Mouse (Mus musculus) CH12.LX (cell line): ENCODE measurements around the gene Prkacb. TPM values are rescaled to one million over a fixed set of nuclear protein-coding genes. Genes with fewer than 3 reads are reported as not detected.

Experiments
- DNase-seq: peaks from one replicate; pipeline ENCODE4 v3.0.0-alpha.2; 2013; ENCODE audit errors: extremely low read depth
- H3K27ac ChIP-seq: 2 replicates; pipeline ENCODE4 v1.5.1; 2012; ENCODE audit warnings: low read depth, mild to moderate bottlenecking, control low read depth, moderate library complexity; ENCODE audit not compliant: insufficient read depth
- H3K27me3 ChIP-seq: replicated peaks from 2 replicates; pipeline ENCODE3; 2012; ENCODE audit warnings: inconsistent platforms
- H3K36me3 ChIP-seq, 2 experiments: replicated peaks in 1 of 2; 2 replicates each; pipeline versions ENCODE3 to v1.6.1; 2012; ENCODE audit warnings: inconsistent platforms in 1 of 2, low read length in 1 of 2, mild to moderate bottlenecking in 1 of 2, mixed read lengths in 1 of 2, moderate library complexity in 1 of 2; ENCODE audit not compliant: control insufficient read depth in 1 of 2, insufficient read depth in 1 of 2
- H3K4me1 ChIP-seq, 2 experiments: 2 replicates each; pipeline ENCODE4 v1.6.1; 2012; ENCODE audit warnings: inconsistent platforms in 1 of 2, moderate library complexity in 1 of 2; ENCODE audit not compliant: insufficient read depth in 2 of 2, control insufficient read depth in 1 of 2
- H3K4me2 ChIP-seq: 2 replicates; pipeline ENCODE4 v1.6.1; 2012; ENCODE audit warnings: low read depth, mild to moderate bottlenecking, control low read depth; ENCODE audit not compliant: poor library complexity, insufficient read depth, severe bottlenecking
- H3K4me3 ChIP-seq, 3 experiments: fragments of 150-350 bp in 1 of 3; sonication (generic) in 1 of 3; replicated peaks in 1 of 3; 2 replicates each; pipeline versions ENCODE3 to v1.5.1; 2011 to 2012; ENCODE audit warnings: low read depth in 2 of 3, low read length in 2 of 3, mild to moderate bottlenecking in 2 of 3, moderate library complexity in 2 of 3, control low read depth in 1 of 3, improper control_type of control experiment in 1 of 3, inconsistent platforms in 1 of 3, mixed read lengths in 1 of 3; ENCODE audit not compliant: poor library complexity in 1 of 3
- H3K79me2 ChIP-seq: replicated peaks from 2 replicates; pipeline ENCODE4 v1.6.1; 2012; ENCODE audit warnings: mild to moderate bottlenecking, moderate library complexity; ENCODE audit not compliant: control insufficient read depth, poor library complexity, insufficient read depth, severe bottlenecking; ENCODE audit errors: extremely low read depth
- H3K9ac ChIP-seq: 2 replicates; pipeline ENCODE4 v1.6.1; 2012; ENCODE audit warnings: low read depth, mild to moderate bottlenecking, control low read depth, moderate library complexity; ENCODE audit not compliant: insufficient read depth
- H3K9me3 ChIP-seq: replicated peaks from 2 replicates; pipeline ENCODE3; 2012; ENCODE audit warnings: low read length, inconsistent platforms, mixed read lengths
- CHD1 ChIP-seq: IDR thresholded peaks from 2 replicates; pipeline ENCODE4 v1.6.1; 2012; ENCODE audit warnings: low read depth, low read length, improper control_type of control experiment, inconsistent platforms
- CHD2 ChIP-seq: IDR thresholded peaks from 2 replicates; pipeline ENCODE4 v1.6.1; 2011; ENCODE audit warnings: low read length, improper control_type of control experiment
- E2F4 ChIP-seq: IDR thresholded peaks from 2 replicates; pipeline ENCODE4 v1.6.1; 2011; ENCODE audit warnings: low read depth, low read length, improper control_type of control experiment; ENCODE audit not compliant: insufficient replicate concordance
- EP300 ChIP-seq: IDR thresholded peaks from 2 replicates; pipeline ENCODE4 v1.6.1; 2011; ENCODE audit warnings: low read length, improper control_type of control experiment
- ETS1 ChIP-seq: conservative IDR thresholded peaks from 2 replicates; pipeline ENCODE4 v1.6.1; 2012; ENCODE audit warnings: low read depth, mild to moderate bottlenecking, inconsistent platforms, low read length, improper control_type of control experiment, moderate library complexity
- GABPA ChIP-seq: IDR thresholded peaks from 2 replicates; pipeline ENCODE4 v1.6.1; 2012; ENCODE audit warnings: low read depth, low read length, improper control_type of control experiment, inconsistent platforms; ENCODE audit not compliant: insufficient replicate concordance
- HCFC1 ChIP-seq: IDR thresholded peaks from 2 replicates; pipeline ENCODE4 v1.6.1; 2012; ENCODE audit warnings: low read depth, mild to moderate bottlenecking, inconsistent platforms, low read length, improper control_type of control experiment
- JUN ChIP-seq: IDR thresholded peaks from 2 replicates; pipeline ENCODE4 v1.6.1; 2011; ENCODE audit warnings: low read depth, mild to moderate bottlenecking, low read length, improper control_type of control experiment, moderate library complexity; ENCODE audit not compliant: insufficient read depth
- MYC ChIP-seq: IDR thresholded peaks from 2 replicates; pipeline ENCODE4 v1.6.1; 2011; ENCODE audit warnings: low read depth, mild to moderate bottlenecking, improper control_type of control experiment, low read length
- NELFE ChIP-seq: IDR thresholded peaks from 2 replicates; pipeline ENCODE4 v1.6.1; 2011; ENCODE audit warnings: low read depth, low read length, improper control_type of control experiment
- PAX5 ChIP-seq: IDR thresholded peaks from 2 replicates; pipeline ENCODE4 v1.6.1; 2012; ENCODE audit warnings: low read length, inconsistent platforms, mixed read lengths
- POLR2A ChIP-seq: IDR thresholded peaks from 2 replicates; pipeline ENCODE4 v1.6.1; 2011; ENCODE audit warnings: low read depth, mild to moderate bottlenecking, improper control_type of control experiment, low read length
- RAD21 ChIP-seq: IDR thresholded peaks from 2 replicates; pipeline ENCODE4 v1.6.1; 2011; ENCODE audit warnings: low read depth, mild to moderate bottlenecking, low read length, improper control_type of control experiment, moderate library complexity
- TBP ChIP-seq: conservative IDR thresholded peaks from 2 replicates; pipeline ENCODE4 v1.6.1; 2011; ENCODE audit warnings: low read depth, low read length, improper control_type of control experiment
- USF1 ChIP-seq: IDR thresholded peaks from 2 replicates; pipeline ENCODE4 v1.6.1; 2014; ENCODE audit warnings: low read depth, mild to moderate bottlenecking, inconsistent platforms, low read length, improper control_type of control experiment
- ZKSCAN1 ChIP-seq: IDR thresholded peaks from 2 replicates; pipeline ENCODE4 v1.6.1; 2012; ENCODE audit warnings: low read depth, inconsistent platforms, low read length, improper control_type of control experiment, borderline replicate concordance
- ZMIZ1 ChIP-seq: IDR thresholded peaks from 2 replicates; pipeline ENCODE4 v1.6.1; 2012; ENCODE audit warnings: low read depth, mild to moderate bottlenecking, inconsistent platforms, low read length, improper control_type of control experiment
- ZNF384 ChIP-seq: IDR thresholded peaks from 2 replicates; pipeline ENCODE4 v1.6.1; 2012; ENCODE audit warnings: low read depth, low read length, improper control_type of control experiment, inconsistent platforms
- dilution Hi-C: fragments of 300-500 bp; cut with MboI; formaldehyde crosslinking; loops from 2 replicates; pipeline ENCODE4 v1.14.3; 2020; ENCODE audit warnings: low sequenced_read_pairs; ENCODE audit not compliant: extremely low pct_unique_long_range_greater_than_20kb, extremely low pct_ligation_motif_present
- in situ Hi-C: fragments of 300-500 bp; cut with MboI; formaldehyde crosslinking; loops from 3 replicates; pipeline ENCODE4 v1.14.3; 2019; ENCODE audit warnings: low sequenced_read_pairs, low pct_ligation_motif_present, low pct_unique_long_range_greater_than_20kb, mixed read lengths
- polyA plus RNA-seq: library from polyadenylated mRNA; unstranded; fragments of >175 nt; gene quantifications from 2 replicates; pipeline ENCODE4 v1.2.1, GENCODE M21; 2012; ENCODE audit warnings: low read depth; ENCODE audit not compliant: insufficient read length
- total RNA-seq, 2 experiments: library from RNA; depleted of rRNA; stranded (reverse); fragments of 300-350 nt in 1 of 2; fragments of >200 nt in 1 of 2; gene quantifications; 2 replicates each; pipeline ENCODE4 v1.2.3; 2012 to 2014

Gene Prkacb
- total and polyA plus RNA-seq, 3 experiments, result 33.1 to 65.1 (median 62.1) TPM

DNA sequence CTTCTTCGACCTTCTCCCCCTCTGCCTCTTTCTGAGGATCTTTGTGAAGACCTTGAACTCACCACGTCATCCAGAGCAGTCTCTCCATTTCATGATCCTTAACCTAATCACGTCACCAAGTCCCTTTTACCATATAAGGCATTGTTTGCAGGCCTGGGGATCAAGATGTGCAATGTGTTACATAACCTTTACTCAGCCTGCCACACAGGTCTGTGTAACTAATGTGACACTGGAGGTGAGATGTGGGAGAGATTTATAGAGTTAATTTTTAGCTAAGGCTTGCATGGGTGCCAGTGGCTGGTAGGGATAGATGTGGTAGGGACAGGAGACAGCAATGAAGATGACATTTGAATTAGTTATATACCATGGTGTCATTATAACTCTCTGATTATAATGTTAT lies 104.4 kb downstream of the Prkacb start:
- H3K9ac ChIP-seq, result no peak overlapping the region
- TF ChIP-seq MYC (no peak), HCFC1 (no peak), E2F4 (no peak), ZNF384 (no peak)
- TF ChIP-seq, all 38 proteins: peak for 0

DNA sequence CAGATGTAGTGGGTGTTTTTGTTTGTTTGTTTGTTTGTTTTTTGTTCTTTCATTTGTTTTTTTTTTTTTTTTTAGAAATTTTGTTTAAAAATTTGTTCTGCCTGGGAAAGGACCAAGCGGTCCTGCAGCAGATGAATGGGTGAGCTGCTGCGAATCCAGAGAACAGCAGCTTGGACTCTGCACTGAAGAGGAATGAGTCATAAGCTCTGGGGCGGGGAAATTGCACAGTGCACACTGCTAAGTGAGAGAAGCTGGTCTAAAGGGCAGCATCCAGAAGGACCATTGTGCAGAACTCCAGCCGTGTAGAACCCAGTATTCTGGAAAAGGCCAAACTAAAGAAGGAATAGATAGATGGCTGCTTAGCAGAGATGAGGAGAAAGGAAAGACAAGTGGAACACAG lies 108.7 kb downstream of the Prkacb start:
- no peak overlapping the region for H3K27ac ChIP-seq
- H3K36me3 ChIP-seq, result no peaks in the 10 kb centered on the region
- no peak overlapping the region for H3K4me2 ChIP-seq
- peaks cover 0 to 8% of the 10 kb centered on the region in 2 experiments; a peak in 2 of 4 replicates for H3K4me1 ChIP-seq
- H3K4me3 ChIP-seq, result no peak overlapping the region
- H3K79me2 ChIP-seq, result no peaks in the 10 kb centered on the region
- H3K9me3 ChIP-seq, result no peaks in the 10 kb centered on the region
- TF ChIP-seq NELFE (no peak), ZKSCAN1 (no peak), ETS1 (no peak)
- TF ChIP-seq, all 38 proteins: peak for 0
- no peaks in the 10 kb centered on the region for H3K27me3 ChIP-seq
- in situ Hi-C loops, result no loop called here
- DNase-seq, result no peak
- dilution Hi-C loops, result no loop called here
- no peak overlapping the region for H3K9ac ChIP-seq

More for the DNA sequence above, 104.4 kb downstream of the Prkacb start:
- DNase-seq, result no peak
- Histone ChIP-seq H3K27ac (no peak overlapping the region), H3K4me1 (peaks cover 0 to 12% of the 10 kb centered on the region in 2 experiments; a peak in 2 of 4 replicates), H3K27me3 (no peaks in the 10 kb centered on the region), H3K79me2 (no peaks in the 10 kb centered on the region), H3K36me3 (no peaks in the 10 kb centered on the region), H3K4me2 (no peak overlapping the region), H3K4me3 (no peak overlapping the region), H3K9me3 (no peaks in the 10 kb centered on the region)
- dilution Hi-C loops, result no loop called here
- in situ Hi-C loops, result no loop called here

DNA sequence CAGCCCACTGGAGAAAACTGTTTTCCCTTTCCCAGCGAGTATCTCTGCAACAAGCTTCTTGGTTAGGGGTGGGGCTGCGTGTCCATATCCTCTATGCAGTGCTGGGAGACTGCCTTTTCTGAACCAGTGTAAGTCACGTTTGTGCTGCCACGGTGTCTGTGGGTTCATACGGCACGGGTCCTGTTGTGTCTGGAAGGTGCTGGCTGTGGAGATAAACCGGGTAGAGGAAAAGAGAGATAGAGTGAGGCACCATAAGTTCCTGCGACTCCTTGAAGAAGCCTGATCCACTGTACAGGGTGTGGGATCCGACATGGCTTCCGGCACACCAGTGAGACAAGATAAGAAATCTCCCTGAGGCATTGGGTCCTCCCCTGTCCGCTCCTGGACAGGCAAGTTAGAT lies 112.7 kb downstream of the Prkacb start:
- dilution Hi-C loops, result no loop called here
- DNase-seq, result no peak

More for the DNA sequence above, 112.7 kb downstream of the Prkacb start:
- Histone ChIP-seq H3K27ac (no peak overlapping the region), H3K4me1 (peaks cover 4 to 7% of the 10 kb centered on the region in 2 experiments; a peak in 3 of 4 replicates), H3K9me3 (no peaks in the 10 kb centered on the region), H3K36me3 (no peaks in the 10 kb centered on the region), H3K79me2 (no peaks in the 10 kb centered on the region), H3K4me3 (no peak overlapping the region), H3K9ac (no peak overlapping the region), H3K4me2 (no peak overlapping the region), H3K27me3 (no peaks in the 10 kb centered on the region)
- no peak for TF ChIP-seq PAX5
- TF ChIP-seq GABPA, result no peak
- no peak for TF ChIP-seq EP300
- TF ChIP-seq E2F4, result no peak
- no peak for TF ChIP-seq CHD1
- TF ChIP-seq CHD2, result no peak
- TF ChIP-seq JUN, result no peak
- TF ChIP-seq TBP, result no peak
- no peak for TF ChIP-seq USF1
- TF ChIP-seq POLR2A, result no peak
- TF ChIP-seq ZMIZ1, result no peak
- TF ChIP-seq RAD21, result no peak
- in situ Hi-C loops, result no loop called here
